Mouse (Mus musculus): ENCODE data around the gene Nhs. TPM values are rescaled to one million over a fixed set of nuclear protein-coding genes. Genes with fewer than 3 reads are reported as not detected.

Gene Nhs
- total and polyA plus RNA-seq, 3 experiments: 0.04 TPM; not detected in 2

GRCm38 (mm10) chrX:161967692-161968091 is 191.8 kb downstream of the Nhs start:
- no peak for TF ChIP-seq ZNF384 (IDR thresholded peaks at IDR 0.05; ENCODE audit: low read depth, low read length)
- TF ChIP-seq EP300 (IDR thresholded peaks at IDR 0.05; ENCODE audit: low read depth in 1 of 2, low read length in 2 of 2): no peak
- TF ChIP-seq POLR2A (IDR thresholded peaks at IDR 0.05; ENCODE audit: control insufficient read depth in 1 of 2, insufficient read depth in 1 of 2, low read depth in 1 of 2, low read length in 2 of 2, poor library complexity in 1 of 2): no peak
- no peak for TF ChIP-seq E2F4 (IDR thresholded peaks at IDR 0.05; ENCODE audit: borderline replicate concordance, low read depth, low read length)
- no peak for TF ChIP-seq MEF2A (IDR thresholded peaks at IDR 0.05; ENCODE audit: extremely low read depth, insufficient replicate concordance, low read depth, low read length, poor library complexity, severe bottlenecking)
- no peak for TF ChIP-seq BHLHE40 (IDR thresholded peaks at IDR 0.05; ENCODE audit: borderline replicate concordance, low read depth, low read length)
- TF ChIP-seq RAD21 (IDR thresholded peaks at IDR 0.05; ENCODE audit: low read depth, low read length): peak; percentile 80
- TF ChIP-seq CTCF (IDR thresholded peaks at IDR 0.05 in 2 of 3, conservative IDR thresholded peaks at IDR 0.05 in 1 of 3; ENCODE audit: control insufficient read depth in 1 of 3, insufficient read depth in 1 of 3, low read depth in 2 of 3, low read length in 3 of 3, poor library complexity in 1 of 3, severe bottlenecking in 1 of 3): peak in 2 of 3 experiments; percentile 49 to 69; a peak in 5 of 6 replicates
- peak; percentile 72 for TF ChIP-seq ZC3H11A (IDR thresholded peaks at IDR 0.05; ENCODE audit: low read depth, low read length)
- TF ChIP-seq POLR2AphosphoS5 (IDR thresholded peaks at IDR 0.05; ENCODE audit: borderline replicate concordance, low read depth, low read length): no peak
- TF ChIP-seq MAFK (IDR thresholded peaks at IDR 0.05; ENCODE audit: borderline replicate concordance, low read depth, low read length): no peak
- TF ChIP-seq USF2 (IDR thresholded peaks at IDR 0.05; ENCODE audit: borderline replicate concordance in 1 of 2, insufficient read depth in 1 of 2, low read depth in 1 of 2, low read length in 2 of 2): no peak
- peak; percentile 91 for TF ChIP-seq SMC3 (IDR thresholded peaks at IDR 0.05; ENCODE audit: low read depth, low read length)
- no peak for TF ChIP-seq KAT2A (conservative IDR thresholded peaks at IDR 0.05; ENCODE audit: low read depth, low read length)
- no peak for TF ChIP-seq JUND (IDR thresholded peaks at IDR 0.05; ENCODE audit: low read depth, low read length)
- TF ChIP-seq MYB (IDR thresholded peaks at IDR 0.05; ENCODE audit: low read depth, low read length): no peak
- Histone ChIP-seq H3K36me3 (ENCODE audit: control insufficient read depth in 1 of 2, insufficient read depth in 2 of 2, low read length in 2 of 2) (peaks cover 0 to 8% of the 10 kb centered on the region in 2 experiments; a peak in 2 of 4 replicates), H3K27ac (ENCODE audit: control insufficient read depth, low read depth, low read length) (no peak overlapping the region), H3K27me3 (ENCODE audit: control insufficient read depth in 1 of 2, insufficient read depth in 2 of 2, low read length in 2 of 2) (no peaks in the 10 kb centered on the region), H3K79me2 (ENCODE audit: control insufficient read depth, insufficient read depth, low read length, poor library complexity) (no peaks in the 10 kb centered on the region), H3K4me1 (ENCODE audit: control insufficient read depth in 1 of 2, insufficient read depth in 2 of 2, low read length in 2 of 2) (peaks cover 0 to 6% of the 10 kb centered on the region in 2 experiments; a peak in 2 of 4 replicates), H3K9ac (ENCODE audit: control insufficient read depth, low read depth, low read length, poor library complexity, severe bottlenecking) (no peak overlapping the region), H3K4me3 (ENCODE audit: control insufficient read depth in 1 of 2, insufficient read depth in 1 of 2, low read depth in 2 of 2, low read length in 2 of 2) (no peak overlapping the region), H3K9me3 (replicated peaks; ENCODE audit: insufficient read depth, low read length) (no peaks in the 10 kb centered on the region)
- DNase-seq (ENCODE audit: low read depth, low spot score): peak; percentile 43

- DNase-seq (ENCODE audit: low read depth, low spot score): no peak
- Histone ChIP-seq H3K27ac (ENCODE audit: control insufficient read depth, low read depth, low read length) (no peak overlapping the region), H3K9me3 (replicated peaks; ENCODE audit: insufficient read depth, low read length) (no peaks in the 10 kb centered on the region), H3K9ac (ENCODE audit: control insufficient read depth, low read depth, low read length, poor library complexity, severe bottlenecking) (no peak overlapping the region), H3K79me2 (ENCODE audit: control insufficient read depth, insufficient read depth, low read length, poor library complexity) (no peaks in the 10 kb centered on the region), H3K4me3 (ENCODE audit: control insufficient read depth in 1 of 2, insufficient read depth in 1 of 2, low read depth in 2 of 2, low read length in 2 of 2) (no peak overlapping the region), H3K4me1 (ENCODE audit: control insufficient read depth in 1 of 2, insufficient read depth in 2 of 2, low read length in 2 of 2) (no peaks in the 10 kb centered on the region), H3K36me3 (ENCODE audit: control insufficient read depth in 1 of 2, insufficient read depth in 2 of 2, low read length in 2 of 2) (no peaks in the 10 kb centered on the region), H3K27me3 (ENCODE audit: control insufficient read depth in 1 of 2, insufficient read depth in 2 of 2, low read length in 2 of 2) (no peaks in the 10 kb centered on the region)
- no peak for TF ChIP-seq POLR2AphosphoS5 (IDR thresholded peaks at IDR 0.05; ENCODE audit: borderline replicate concordance, low read depth, low read length)
- no peak for TF ChIP-seq MYB (IDR thresholded peaks at IDR 0.05; ENCODE audit: low read depth, low read length)
Observed at GRCm38 (mm10) chrX:161963372-161963771, 196.2 kb downstream of the Nhs start.

Data from MEL (cell line).